Mouse (Mus musculus): ENCODE data around the gene Usp25.

DNA sequence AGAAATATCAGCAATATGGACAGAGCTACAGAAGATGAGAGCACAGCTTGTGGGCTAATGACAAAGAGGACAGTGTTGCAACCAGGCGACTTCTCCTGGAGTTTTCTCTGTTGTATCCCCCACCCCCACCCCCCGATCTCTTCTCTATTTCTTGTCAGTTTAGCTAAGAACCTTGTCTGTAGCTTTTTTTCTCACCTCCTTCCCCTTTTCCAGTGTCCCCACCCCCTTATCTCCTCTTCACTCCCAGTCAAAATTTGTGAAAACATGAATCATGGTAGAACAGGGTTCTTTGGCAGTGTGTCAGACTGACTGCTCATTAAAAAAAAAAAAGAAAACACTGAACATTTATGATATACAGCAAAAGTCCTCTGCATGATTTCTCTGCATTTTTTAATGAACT is 16.9 kb downstream of the Usp25 start:
- no peak for TF ChIP-seq CTCF (IDR thresholded peaks at IDR 0.05; ENCODE audit: extremely low read depth, insufficient read depth, insufficient read length, insufficient replicate concordance)
- no peak for TF ChIP-seq POLR2A (IDR thresholded peaks at IDR 0.05; ENCODE audit: low read depth, low read length)

All from spleen, adult 2 months (tissue).